Mouse (Mus musculus) heart, postnatal 0 days (tissue): ENCODE measurements at regions not wholly inside any gene's neighbourhood (a gene's known extent, or its start where the extent isn't known, plus 50 kb on each side); places are given as distances from the start of the nearest gene placed in this dataset.

Source experiments
- ATAC-seq: fragments of 200-750 bp; cut with Nextera tagmentation; 2 replicates; pipeline ENCODE4 v1.8.0; 2017; ENCODE audit warnings: low read depth, moderate number of reproducible peaks, moderate library complexity; ENCODE audit not compliant: insufficient read depth
- DNase-seq: peaks from one replicate; pipeline ENCODE4 v3.0.0-alpha.2; 2016; ENCODE audit warnings: low spot score
- H3K27ac ChIP-seq: fragments of 300-500 bp; sonication (generic); 2 replicates; pipeline ENCODE4 v1.5.1; 2014; ENCODE audit warnings: low read depth, mild to moderate bottlenecking
- H3K27me3 ChIP-seq: fragments of 300-500 bp; sonication (generic); 2 replicates; pipeline ENCODE4 v1.6.1; 2014; ENCODE audit warnings: low read length, mixed read lengths; ENCODE audit not compliant: control insufficient read depth, insufficient read depth
- H3K36me3 ChIP-seq: fragments of 300-500 bp; sonication (generic); replicated peaks from 2 replicates; pipeline ENCODE4 v1.6.1; 2014; ENCODE audit warnings: low read length, mixed read lengths; ENCODE audit not compliant: control insufficient read depth, insufficient read depth
- H3K4me1 ChIP-seq: fragments of 300-500 bp; sonication (generic); 2 replicates; pipeline ENCODE4 v1.6.1; 2014; ENCODE audit warnings: antibody characterized with exemption; ENCODE audit not compliant: control insufficient read depth, insufficient read depth
- H3K4me2 ChIP-seq: fragments of 300-500 bp; sonication (generic); 2 replicates; pipeline ENCODE4 v1.6.1; 2014; ENCODE audit warnings: low read depth, mild to moderate bottlenecking, low read length, moderate library complexity
- H3K4me3 ChIP-seq: fragments of 300-500 bp; sonication (generic); 2 replicates; pipeline ENCODE4 v1.5.1; 2014; ENCODE audit warnings: low read depth, low read length
- H3K9ac ChIP-seq: fragments of 300-500 bp; sonication (generic); replicated peaks from 2 replicates; pipeline ENCODE4 v1.6.1; 2014; ENCODE audit warnings: low read depth, low read length, mixed read lengths
- H3K9me3 ChIP-seq: fragments of 300-500 bp; sonication (generic); replicated peaks from 2 replicates; pipeline ENCODE4 v1.6.1; 2016; ENCODE audit warnings: low read length; ENCODE audit not compliant: control insufficient read depth
- CTCF ChIP-seq: IDR thresholded peaks from 2 replicates; pipeline ENCODE4 v1.5.1; 2016; ENCODE audit warnings: antibody characterized with exemption, control low read depth, low read depth
- EP300 ChIP-seq: IDR thresholded peaks from 2 replicates; pipeline ENCODE4 v1.6.1; 2016; ENCODE audit warnings: antibody characterized with exemption, low read depth
- WGBS: fragments of 180-500 bp; shearing (Covaris S2); extraction: QIAGEN DNeasy Blood & Tissue Kit; methylation state at CpG from one replicate; pipeline ENCODE4 v1.1.7; 2014; 5-methylcytosine and 5-hydroxymethylcytosine counted together

GRCm38 (mm10) chr12:71380424-71380761 is 70.7 kb downstream of the Dact1 start:
- H3K27me3 ChIP-seq = no peaks in the 10 kb centered on the region
- no peaks in the 10 kb centered on the region for H3K4me1 ChIP-seq
- DNase-seq (no peak), ATAC-seq (no peak)
- WGBS = 70% methylated on average over 3 of the region's 3 CpGs
- H3K9me3 ChIP-seq = no peaks in the 10 kb centered on the region
- no peak for TF ChIP-seq EP300
- no peak for TF ChIP-seq CTCF
- H3K9ac ChIP-seq = no peak overlapping the region
- H3K4me2 ChIP-seq = no peak overlapping the region
- H3K27ac ChIP-seq = no peak overlapping the region
- H3K36me3 ChIP-seq = no peaks in the 10 kb centered on the region
- H3K4me3 ChIP-seq = no peak overlapping the region

GRCm38 (mm10) chr12:71386251-71386650 is 76.6 kb downstream of the Dact1 start:
- no peak for ATAC-seq
- no peak overlapping the region for H3K27ac ChIP-seq
- no peaks in the 10 kb centered on the region for H3K9me3 ChIP-seq
- H3K9ac ChIP-seq = no peak overlapping the region
- no peaks in the 10 kb centered on the region for H3K4me1 ChIP-seq
- no peaks in the 10 kb centered on the region for H3K27me3 ChIP-seq
- no peak overlapping the region for H3K4me2 ChIP-seq
- TF ChIP-seq CTCF (no peak), EP300 (no peak)
- H3K36me3 ChIP-seq = no peaks in the 10 kb centered on the region
- H3K4me3 ChIP-seq = no peak overlapping the region
- 48% methylated on average over 3 of the region's 3 CpGs for WGBS
- DNase-seq = no peak

GRCm38 (mm10) chr12:71391481-71391880 is 81.8 kb downstream of the Dact1 start:
- Histone ChIP-seq H3K4me2 (no peak overlapping the region), H3K4me3 (no peak overlapping the region), H3K9me3 (no peaks in the 10 kb centered on the region), H3K27ac (no peak overlapping the region), H3K4me1 (no peaks in the 10 kb centered on the region), H3K27me3 (no peaks in the 10 kb centered on the region), H3K36me3 (no peaks in the 10 kb centered on the region), H3K9ac (no peak overlapping the region)
- DNase-seq = no peak
- TF ChIP-seq EP300 (no peak), CTCF (no peak)
- WGBS = 69% methylated on average over 6 of the region's 6 CpGs
- no peak for ATAC-seq

- Histone ChIP-seq H3K27ac (no peak overlapping the region), H3K4me3 (no peak overlapping the region), H3K36me3 (no peaks in the 10 kb centered on the region), H3K4me2 (no peak overlapping the region), H3K9ac (no peak overlapping the region), H3K27me3 (no peaks in the 10 kb centered on the region), H3K9me3 (no peaks in the 10 kb centered on the region), H3K4me1 (no peaks in the 10 kb centered on the region)
- TF ChIP-seq EP300 (no peak), CTCF (no peak)
- DNase-seq (no peak), ATAC-seq (no peak)
- 79% methylated on average over 1 of the region's 1 CpGs for whole genome bisulfite sequencing
Observed at GRCm38 (mm10) chr12:71393752-71394151, 84.1 kb downstream of the Dact1 start.

GRCm38 (mm10) chr12:71397456-71397855 is 87.8 kb downstream of the Dact1 start:
- 86% methylated on average over 7 of the region's 7 CpGs for WGBS

GRCm38 (mm10) chr12:71398701-71399100 is 89.0 kb downstream of the Dact1 start:
- DNase-seq (no peak), ATAC-seq (no peak)
- Histone ChIP-seq H3K27me3 (no peaks in the 10 kb centered on the region), H3K27ac (no peak overlapping the region), H3K9me3 (no peaks in the 10 kb centered on the region), H3K9ac (no peak overlapping the region), H3K4me1 (no peaks in the 10 kb centered on the region), H3K4me3 (no peak overlapping the region), H3K4me2 (no peak overlapping the region), H3K36me3 (no peaks in the 10 kb centered on the region)
- WGBS = 76% methylated on average over 3 of the region's 3 CpGs
- no peak for TF ChIP-seq CTCF
- no peak for TF ChIP-seq EP300

More at GRCm38 (mm10) chr12:71397456-71397855, 87.8 kb downstream of the Dact1 start:
- Histone ChIP-seq H3K4me1 (no peaks in the 10 kb centered on the region), H3K27me3 (no peaks in the 10 kb centered on the region), H3K36me3 (no peaks in the 10 kb centered on the region), H3K27ac (no peak overlapping the region), H3K4me2 (no peak overlapping the region), H3K9me3 (no peaks in the 10 kb centered on the region), H3K9ac (no peak overlapping the region), H3K4me3 (no peak overlapping the region)
- no peak for TF ChIP-seq CTCF
- no peak for TF ChIP-seq EP300
- no peak for DNase-seq
- no peak for ATAC-seq
